Mouse (Mus musculus): ENCODE results near the gene Taar3.

The Taar3 gene

GRCm38 (mm10) chr10:23949508-23950005 is at the start of gene Taar3:
Gene Taar3, plus strand, starts transcription at chr10:23949558.
- ATAC-seq (ENCODE audit: low TSS enrichment), result peak; percentile 65; the same call in 1 of the 2 replicates

GRCm38 (mm10) chr10:23901119-23901518 is 48.2 kb upstream of the Taar3 start:
- no peak for ATAC-seq (ENCODE audit: low TSS enrichment)

- ATAC-seq (ENCODE audit: low TSS enrichment), result no peak
These were observed 43.7 kb upstream of the Taar3 start for GRCm38 (mm10) chr10:23905661-23906060.

GRCm38 (mm10) chr10:23920056-23920455 is 29.3 kb upstream of the Taar3 start, which contains the start of gene Taar1:
Gene Taar1, plus strand, starts transcription at chr10:23920356.
- no peak for ATAC-seq (ENCODE audit: low TSS enrichment)

- ATAC-seq (ENCODE audit: low TSS enrichment), result no peak
These were observed 26.9 kb upstream of the Taar3 start for GRCm38 (mm10) chr10:23922468-23922867.

GRCm38 (mm10) chr10:23923941-23924340 is 25.4 kb upstream of the Taar3 start:
- no peak for ATAC-seq (ENCODE audit: low TSS enrichment)

- no peak for ATAC-seq (ENCODE audit: low TSS enrichment)
These were observed 11.7 kb upstream of the Taar3 start for GRCm38 (mm10) chr10:23937613-23938012.

- ATAC-seq (ENCODE audit: low TSS enrichment), result no peak
These were observed 11.0 kb upstream of the Taar3 start, which contains the start of gene Taar2 for GRCm38 (mm10) chr10:23938312-23938711. Gene Taar2, plus strand, starts transcription at chr10:23938572.

GRCm38 (mm10) chr10:23942465-23942864 is 6.9 kb upstream of the Taar3 start:
- ATAC-seq (ENCODE audit: low TSS enrichment), result no peak

- no peak for ATAC-seq (ENCODE audit: low TSS enrichment)
These were observed 1.3 kb upstream of the Taar3 start for GRCm38 (mm10) chr10:23948026-23948425.

- no peak for ATAC-seq (ENCODE audit: low TSS enrichment)
These were observed 2.4 kb downstream of the Taar3 start for GRCm38 (mm10) chr10:23951714-23952113.

- ATAC-seq (ENCODE audit: low TSS enrichment), result no peak
These were observed 9.7 kb downstream of the Taar3 start for GRCm38 (mm10) chr10:23959071-23959470.

- ATAC-seq (ENCODE audit: low TSS enrichment), result no peak
These were observed 11.1 kb downstream of the Taar3 start, which contains the start of gene Taar4 for GRCm38 (mm10) chr10:23960444-23960915. Gene Taar4, plus strand, starts transcription at chr10:23960494.

- ATAC-seq (ENCODE audit: low TSS enrichment), result no peak
These were observed 14.1 kb downstream of the Taar3 start for GRCm38 (mm10) chr10:23963444-23963843.

- ATAC-seq (ENCODE audit: low TSS enrichment), result no peak
These were observed 15.7 kb downstream of the Taar3 start for GRCm38 (mm10) chr10:23964921-23965610.

GRCm38 (mm10) chr10:23970656-23971165 is 21.4 kb downstream of the Taar3 start, which contains the start of gene Taar5:
Gene Taar5, plus strand, starts transcription at chr10:23970706.
- no peak for ATAC-seq (ENCODE audit: low TSS enrichment)

- no peak for ATAC-seq (ENCODE audit: low TSS enrichment)
These were observed 21.9 kb downstream of the Taar3 start for GRCm38 (mm10) chr10:23971256-23971655.

GRCm38 (mm10) chr10:23977958-23978357 is 28.6 kb downstream of the Taar3 start:
- ATAC-seq (ENCODE audit: low TSS enrichment), result no peak

- peak; percentile 99 for ATAC-seq (ENCODE audit: low TSS enrichment)
These were observed 29.7 kb downstream of the Taar3 start for GRCm38 (mm10) chr10:23978901-23979705.

GRCm38 (mm10) chr10:23985546-23985945 is 36.2 kb downstream of the Taar3 start, which contains the start of gene Taar6:
Gene Taar6, minus strand, starts transcription at chr10:23985646.
- ATAC-seq (ENCODE audit: low TSS enrichment), result no peak

- ATAC-seq (ENCODE audit: low TSS enrichment), result no peak
These were observed 37.1 kb downstream of the Taar3 start for GRCm38 (mm10) chr10:23986419-23986818.

GRCm38 (mm10) chr10:23993381-23993780 is 44.0 kb downstream of the Taar3 start, which contains the start of gene Taar7a:
Gene Taar7a, minus strand, starts transcription at chr10:23993481.
- ATAC-seq (ENCODE audit: low TSS enrichment), result no peak

All from frontal cortex, adult (tissue).